Mouse (Mus musculus) gastrocnemius, postnatal 25 days (tissue): ENCODE data around the gene Gm10203. TPM values are rescaled to one million over a fixed set of nuclear protein-coding genes. Genes with fewer than 3 reads are reported as not detected.
"Not testable (repeated sequence)": the region's sequence is repeated elsewhere in the genome, so short reads cannot be mapped to it uniquely, and the experiment has no call there.

Experiments used
- DNase-seq: peaks from one replicate; pipeline ENCODE4 v3.0.0; 2022
- total RNA-seq, 2 experiments: library from RNA; stranded (reverse); gene quantifications; 1 replicate in 1 of 2; 2 replicates in 1 of 2; pipeline ENCODE4 v1.2.3; 2021

Gene Gm10203
- total RNA-seq, 2 experiments from 2014 or later: not detected

DNA sequence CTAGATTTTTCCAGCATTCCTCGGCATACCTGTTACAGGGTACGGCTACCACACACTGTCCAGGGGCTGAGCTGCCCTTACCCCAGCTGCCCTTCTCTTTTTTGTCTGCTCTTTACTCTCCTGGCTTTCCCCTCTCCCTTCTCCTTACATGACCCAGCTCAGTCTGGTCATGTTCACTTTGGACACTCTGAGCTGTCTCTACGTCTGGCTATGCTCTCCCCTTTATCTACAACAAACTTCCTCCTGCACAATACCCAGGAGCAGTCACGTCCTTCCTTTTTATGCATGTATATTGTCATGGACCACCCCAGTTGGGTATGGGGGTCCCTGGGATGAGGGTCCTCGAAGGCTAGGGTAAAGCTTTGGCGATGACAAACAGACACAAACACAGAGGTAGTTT, 5.7 kb downstream of the Gm10203 start:
- no peak for DNase-seq

- DNase-seq: no peak
Measured at GRCm38 (mm10) chr6:149137936-149138335, 8.0 kb downstream of the Gm10203 start.

DNA sequence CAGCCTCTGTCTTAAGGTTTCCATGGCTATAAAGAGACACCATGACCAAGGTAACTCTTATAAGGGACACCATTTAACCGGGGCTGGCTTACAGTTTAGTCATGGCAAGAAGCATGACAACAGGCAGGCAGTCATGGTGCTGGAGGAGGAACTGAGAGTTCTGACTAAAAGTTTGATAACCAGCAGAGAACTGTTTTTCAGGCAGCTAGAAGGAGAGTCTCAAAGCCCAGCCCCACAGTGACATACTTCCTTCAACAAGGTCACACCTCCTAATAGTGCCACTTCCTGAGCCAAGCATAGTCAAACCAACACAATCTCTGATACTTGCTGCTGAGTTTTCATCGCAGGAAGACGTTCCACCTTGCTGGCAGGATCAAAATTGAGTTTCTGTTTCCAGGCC, 9.0 kb downstream of the Gm10203 start:
- DNase-seq: no peak

DNA sequence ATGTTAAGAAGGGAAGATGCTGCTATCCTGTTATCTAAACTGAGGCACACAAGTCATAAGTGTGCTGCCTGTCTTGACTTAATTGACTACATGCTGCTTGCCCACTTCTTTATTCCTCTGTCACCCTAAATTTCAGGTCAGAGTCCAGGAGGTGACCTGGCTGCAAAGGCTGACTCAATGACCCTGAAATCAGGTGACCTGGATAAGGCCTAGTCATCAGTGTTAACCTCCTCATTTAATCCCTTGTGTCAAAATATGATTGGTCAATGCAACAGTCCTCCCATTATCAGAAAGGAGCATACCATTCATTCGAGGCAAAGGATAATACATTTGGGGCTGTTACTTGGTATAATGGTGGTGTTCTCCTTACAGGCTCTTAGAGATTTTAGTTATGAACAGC, 9.5 kb downstream of the Gm10203 start, which contains the start of gene Etfbkmt:
Gene Etfbkmt, plus strand, starts transcription at position 379 of the 400 bp plus-strand sequence.
- no peak for DNase-seq

GRCm38 (mm10) chr6:149141393-149142173, 11.6 kb downstream of the Gm10203 start:
- peak; percentile 77 for DNase-seq

GRCm38 (mm10) chr6:149145143-149145542, 15.2 kb downstream of the Gm10203 start:
- no peak for DNase-seq

DNA sequence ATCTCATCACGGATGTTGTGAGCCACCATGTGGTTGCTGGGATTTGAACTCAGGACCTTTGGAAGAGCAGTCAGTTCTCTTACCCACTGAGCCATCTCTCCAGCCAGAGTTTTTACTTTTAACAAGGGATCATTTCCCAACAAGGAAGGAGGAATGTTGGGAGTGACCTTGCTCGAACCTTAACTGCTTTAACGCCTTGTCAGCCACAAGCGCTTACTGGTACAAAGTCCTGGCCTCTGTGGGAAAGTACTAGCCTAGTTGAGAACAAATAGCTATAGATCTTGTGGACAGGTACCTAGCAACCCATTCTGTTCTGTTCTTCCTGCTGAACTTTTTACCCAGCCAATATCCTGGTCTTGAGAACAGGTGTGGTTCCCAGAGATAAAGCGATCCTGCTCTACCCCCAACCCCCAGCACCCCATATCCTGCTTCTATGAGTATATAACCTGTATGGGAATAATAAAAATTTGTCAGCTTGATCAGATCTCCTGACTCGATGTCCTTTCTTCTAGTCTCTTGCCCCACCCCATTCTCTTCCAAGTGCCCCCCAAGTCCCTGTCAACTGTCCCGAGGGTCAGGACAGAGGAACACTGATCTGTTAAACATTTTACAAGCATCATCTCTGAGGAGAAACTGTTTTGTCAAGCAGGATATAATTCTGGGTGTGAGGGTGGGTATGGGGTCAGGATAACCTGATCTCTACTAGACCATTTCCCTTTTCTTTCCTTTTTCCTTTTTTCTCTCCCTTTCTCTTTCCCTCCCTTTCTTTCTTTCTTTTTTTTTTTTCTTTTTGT, 18.7 kb downstream of the Gm10203 start:
- no peak for DNase-seq

DNA sequence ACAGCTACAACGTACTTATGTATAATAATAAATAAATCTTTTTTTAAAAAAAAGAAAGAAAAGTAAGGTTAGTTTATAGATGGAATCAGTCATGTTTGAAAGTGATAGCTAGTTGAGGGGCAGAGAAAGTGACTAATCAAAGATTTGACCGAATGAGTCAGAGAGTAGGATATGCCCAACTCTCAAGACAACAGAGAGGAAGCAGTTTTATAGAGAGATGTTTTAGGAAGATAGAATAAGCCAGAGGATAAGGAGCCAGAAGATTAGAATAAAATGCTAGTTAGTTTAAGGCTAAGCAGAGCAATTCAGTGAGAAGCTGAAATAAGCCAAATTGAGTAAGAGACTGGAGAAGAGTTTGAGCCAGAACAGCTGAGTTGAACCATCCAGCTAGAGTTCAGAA, 22.1 kb downstream of the Gm10203 start:
- DNase-seq: no peak

- no peak for DNase-seq
Measured at GRCm38 (mm10) chr6:149153473-149154115, 23.6 kb downstream of the Gm10203 start.

DNA sequence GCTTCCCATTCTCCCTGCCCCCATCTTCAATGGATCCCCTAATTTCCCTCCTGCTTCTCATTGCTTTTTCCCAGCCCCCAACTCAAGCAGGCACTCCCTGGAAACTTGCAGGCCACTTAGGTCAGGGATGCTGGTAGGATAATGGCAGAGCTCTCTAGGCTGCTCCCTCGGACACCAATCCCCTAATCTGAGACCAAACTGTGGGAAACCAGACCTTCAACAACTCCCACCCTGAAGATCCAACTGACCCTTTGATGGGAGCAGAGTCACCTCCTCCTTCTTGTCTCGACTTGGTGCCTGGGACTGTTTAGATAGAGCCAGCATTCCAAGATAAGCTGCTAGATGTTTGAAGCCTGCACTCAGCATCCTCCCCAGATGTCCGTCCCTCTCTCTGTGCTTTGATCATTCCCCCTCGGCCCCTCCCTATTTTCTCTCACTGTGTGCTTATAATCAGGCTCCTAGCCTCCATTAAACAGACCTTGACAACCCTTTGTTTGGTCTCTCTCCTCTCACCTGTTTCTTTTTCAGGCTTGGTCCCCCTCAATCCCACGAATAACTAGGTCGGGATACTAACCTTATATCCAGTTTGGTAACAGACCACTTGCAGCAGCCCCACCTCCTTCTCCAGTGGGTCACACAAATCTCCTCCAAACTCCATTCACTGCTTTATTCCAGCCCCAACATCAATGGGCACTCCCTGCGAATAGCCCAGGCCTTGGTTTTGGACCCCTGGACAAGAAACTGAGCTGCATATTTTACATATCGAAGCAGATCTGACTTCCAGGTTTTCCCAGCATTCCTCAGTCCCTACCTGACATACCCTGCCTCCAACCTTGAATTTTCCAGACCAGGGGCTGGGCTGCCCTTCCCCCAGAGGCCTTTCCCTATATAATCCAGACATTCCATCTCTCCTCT, 24.4 kb downstream of the Gm10203 start:
- DNase-seq: no peak

GRCm38 (mm10) chr6:149155031-149155841, 25.3 kb downstream of the Gm10203 start:
- DNase-seq: no peak

DNA sequence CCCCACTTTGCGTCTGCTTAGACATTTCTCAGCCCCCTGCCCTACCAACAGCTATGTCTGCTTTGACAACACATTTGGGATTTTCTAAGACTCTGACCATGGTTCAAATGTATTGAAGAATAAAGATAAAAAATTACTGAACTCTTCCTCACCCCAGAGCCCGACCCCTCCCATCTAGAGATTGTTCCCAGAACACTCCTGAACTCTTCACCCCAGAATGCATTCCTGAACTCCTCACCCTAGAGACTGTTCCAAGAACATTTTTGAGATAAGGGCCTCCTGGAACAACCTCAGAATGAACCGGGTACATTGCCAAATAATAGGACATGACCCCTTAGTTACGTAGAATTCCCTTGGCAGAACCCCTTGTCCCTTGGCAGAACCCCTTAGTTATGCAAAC, 37.1 kb downstream of the Gm10203 start:
- DNase-seq: not testable (repeated sequence)

GRCm38 (mm10) chr6:149167672-149168071, 37.7 kb downstream of the Gm10203 start:
- no peak for DNase-seq

DNA sequence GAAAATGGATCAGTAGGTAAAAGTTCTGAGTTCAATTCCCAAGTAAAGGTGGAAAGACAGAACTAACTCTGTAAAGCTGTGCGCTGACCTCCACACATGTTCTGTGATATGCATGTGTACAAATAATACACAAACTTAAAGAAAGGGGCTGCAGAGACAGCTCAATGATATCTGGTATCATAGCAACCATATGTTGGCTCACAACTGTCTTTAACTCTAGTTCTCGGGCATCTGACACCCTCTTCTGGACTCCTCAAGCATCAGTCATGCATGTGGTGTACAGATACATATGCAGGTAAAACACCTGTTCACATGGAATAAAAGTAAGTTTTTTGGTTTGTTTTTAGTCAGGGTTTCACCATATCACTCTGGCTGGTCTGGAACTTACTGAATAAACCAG, 38.5 kb downstream of the Gm10203 start:
- DNase-seq: no peak

DNA sequence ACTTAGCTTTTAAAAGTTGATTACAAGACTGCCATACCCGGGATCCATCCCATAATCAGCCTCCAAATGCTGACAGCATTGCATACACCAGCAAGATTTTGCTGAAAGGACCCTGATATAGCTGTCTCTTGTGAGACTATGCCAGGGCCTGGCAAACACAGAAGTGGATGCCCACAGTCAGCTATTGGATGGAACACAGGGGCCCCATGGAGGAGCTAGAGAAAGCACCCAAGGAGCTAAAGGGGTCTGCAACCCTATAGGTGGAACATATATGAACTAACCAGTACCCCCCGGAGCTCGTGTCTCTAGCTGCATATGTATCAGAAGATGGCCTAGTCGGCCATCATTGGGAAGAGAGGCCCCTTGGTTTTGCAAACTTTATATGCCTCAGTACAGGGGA, 40.0 kb downstream of the Gm10203 start:
- not testable (repeated sequence) for DNase-seq

GRCm38 (mm10) chr6:149173831-149174625, 44.1 kb downstream of the Gm10203 start:
- DNase-seq: no peak

DNA sequence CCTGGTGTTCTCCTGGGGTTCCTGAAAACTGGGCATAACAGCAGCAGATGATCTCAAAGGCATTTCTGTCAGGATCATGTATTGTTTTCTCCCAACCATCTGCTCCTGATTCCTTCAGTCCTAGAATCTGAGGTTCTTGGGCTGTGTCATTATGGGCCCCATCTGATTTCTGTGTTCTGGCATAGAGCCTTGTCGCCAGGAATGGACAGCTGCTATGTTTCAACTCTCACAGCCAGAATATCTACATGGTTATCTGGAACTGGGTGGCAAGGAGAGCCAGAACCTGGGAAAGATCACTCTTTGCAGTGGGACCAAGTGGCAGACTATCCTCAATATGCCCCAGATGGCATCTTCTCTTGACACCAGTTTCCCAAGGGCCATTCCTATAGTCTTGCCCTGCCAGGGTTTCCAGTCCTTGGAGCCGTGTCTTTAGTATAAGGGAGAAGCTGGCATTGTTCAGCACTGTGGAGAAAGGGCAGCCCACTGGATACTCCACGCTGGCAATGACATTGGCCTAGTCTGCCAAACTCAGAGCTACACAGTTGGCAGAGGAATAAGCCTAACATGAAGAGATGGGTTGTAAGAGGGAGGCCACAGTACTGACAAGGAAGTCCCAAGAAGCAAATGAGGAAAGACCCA, 45.1 kb downstream of the Gm10203 start:
- DNase-seq: no peak

- DNase-seq: no peak
Measured at GRCm38 (mm10) chr6:149179064-149179463, 49.1 kb downstream of the Gm10203 start.
